Mouse (Mus musculus) liver, adult 2 months (tissue): ENCODE results near the gene Amigo1. TPM values are rescaled to one million over a fixed set of nuclear protein-coding genes. Genes with fewer than 3 reads are reported as not detected.

Experiments used
- DNase-seq: peaks from one replicate; pipeline ENCODE4 v3.0.0-alpha.2; 2011; ENCODE audit warnings: low read depth, low spot score; ENCODE audit errors: extremely low read depth
- H3K27ac ChIP-seq: fragments of 200-500 bp; replicated peaks from 2 replicates; pipeline ENCODE4 v1.5.1; 2012; ENCODE audit warnings: low read depth, mild to moderate bottlenecking, control low read depth, inconsistent platforms, low read length; ENCODE audit not compliant: insufficient read depth
- H3K27me3 ChIP-seq: fragments of 200-500 bp; 2 replicates; pipeline ENCODE4 v1.6.1; 2012; ENCODE audit warnings: mild to moderate bottlenecking, moderate library complexity, low read length, inconsistent platforms; ENCODE audit not compliant: control insufficient read depth, insufficient read depth
- H3K36me3 ChIP-seq: fragments of 200-500 bp; 2 replicates; pipeline ENCODE4 v1.6.1; 2012; ENCODE audit warnings: low read length, inconsistent platforms; ENCODE audit not compliant: control insufficient read depth, insufficient read depth
- H3K4me1 ChIP-seq: fragments of 200-500 bp; 2 replicates; pipeline ENCODE4 v1.6.1; 2011; ENCODE audit warnings: low read length; ENCODE audit not compliant: control insufficient read depth, insufficient read depth
- H3K4me3 ChIP-seq: fragments of 200-500 bp; 2 replicates; pipeline ENCODE4 v1.5.1; 2011; ENCODE audit warnings: low read depth, mild to moderate bottlenecking, control low read depth, low read length, moderate library complexity; ENCODE audit not compliant: insufficient read depth
- H3K79me2 ChIP-seq: fragments of 200-500 bp; 2 replicates; pipeline ENCODE4 v1.6.1; 2012; ENCODE audit warnings: inconsistent platforms, mild to moderate bottlenecking, low read length, moderate library complexity; ENCODE audit not compliant: control insufficient read depth, insufficient read depth
- H3K9ac ChIP-seq: fragments of 200-500 bp; 2 replicates; pipeline ENCODE4 v1.6.1; 2012; ENCODE audit warnings: low read depth, mild to moderate bottlenecking, control low read depth, inconsistent platforms, low read length
- CTCF ChIP-seq: fragments of 200-500 bp; IDR thresholded peaks from 2 replicates; pipeline ENCODE4 v1.5.1; 2011; ENCODE audit warnings: low read depth, low read length, control low read depth
- POLR2A ChIP-seq: fragments of 200-500 bp; IDR thresholded peaks from 2 replicates; pipeline ENCODE4 v1.6.1; 2011; ENCODE audit warnings: low read length, control low read depth; ENCODE audit not compliant: insufficient read depth; ENCODE audit errors: extremely low read depth
- WGBS: fragments of 180-500 bp; shearing (Covaris S2); methylation state at CpG from one replicate; pipeline ENCODE4 v1.1.7; 2018; 5-methylcytosine and 5-hydroxymethylcytosine counted together
- polyA plus RNA-seq: library from polyadenylated mRNA; depleted of rRNA; stranded (reverse); fragments of >200 nt; gene quantifications from 2 replicates; pipeline ENCODE4 v1.2.3, GENCODE M21; 2012
- total RNA-seq: library from RNA; depleted of rRNA; stranded (reverse); fragments of >200 nt; gene quantifications from 2 replicates; pipeline ENCODE4 v1.2.3, GENCODE M21; 2014

Gene Amigo1
- total and polyA plus RNA-seq, 2 experiments: 2.7 to 15.1 TPM

GRCm38 (mm10) chr3:108178756-108179715 is 7.1 kb upstream of the Amigo1 start:
- no peaks in the 10 kb centered on the region for H3K79me2 ChIP-seq
- no peak overlapping the region for H3K27ac ChIP-seq
- no peak for TF ChIP-seq CTCF
- TF ChIP-seq POLR2A: no peak
- no peak for DNase-seq
- H3K4me1 ChIP-seq: no peaks in the 10 kb centered on the region
- H3K9ac ChIP-seq: no peak overlapping the region
- H3K36me3 ChIP-seq: no peaks in the 10 kb centered on the region
- WGBS: 76% methylated on average over 7 of the region's 7 CpGs
- peaks cover 2% of the 10 kb centered on the region; the same call in 1 of the 2 replicates for H3K27me3 ChIP-seq
- no peak overlapping the region for H3K4me3 ChIP-seq

DNA sequence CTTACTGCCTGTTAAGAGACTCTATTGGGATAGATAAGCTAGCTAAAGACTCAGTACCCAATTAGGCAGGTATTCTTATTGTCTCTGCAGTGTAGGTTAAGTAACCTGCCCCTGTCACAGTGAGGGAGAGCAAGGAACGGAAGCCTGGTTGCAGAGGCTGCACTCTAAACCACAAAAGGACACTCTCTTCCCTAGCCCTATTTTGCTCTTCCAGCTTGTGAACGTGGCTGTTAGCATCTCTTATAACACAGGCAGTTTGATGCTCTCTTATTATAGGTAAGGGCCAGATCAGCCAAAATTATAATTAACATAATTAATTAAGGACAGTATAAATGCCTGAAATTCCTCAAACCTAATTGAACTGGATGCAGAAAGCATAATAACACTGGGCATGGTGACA is 5.6 kb upstream of the Amigo1 start:
- no peak overlapping the region for H3K4me3 ChIP-seq
- WGBS: 62% methylated on average over 2 of the region's 2 CpGs
- H3K79me2 ChIP-seq: no peaks in the 10 kb centered on the region
- peaks cover 2% of the 10 kb centered on the region; the same call in 1 of the 2 replicates for H3K27me3 ChIP-seq
- no peak overlapping the region for H3K27ac ChIP-seq
- DNase-seq: no peak
- no peaks in the 10 kb centered on the region for H3K36me3 ChIP-seq
- H3K4me1 ChIP-seq: no peaks in the 10 kb centered on the region; the same call in 1 of the 2 replicates
- no peak overlapping the region for H3K9ac ChIP-seq
- no peak for TF ChIP-seq POLR2A
- no peak for TF ChIP-seq CTCF

GRCm38 (mm10) chr3:108184742-108185141 is 1.4 kb upstream of the Amigo1 start:
- Histone ChIP-seq H3K4me3 (no peak overlapping the region), H3K27ac (no peak overlapping the region), H3K27me3 (no peaks in the 10 kb centered on the region), H3K36me3 (no peaks in the 10 kb centered on the region), H3K4me1 (peaks cover 5% of the 10 kb centered on the region), H3K79me2 (no peaks in the 10 kb centered on the region), H3K9ac (no peak overlapping the region)
- TF ChIP-seq CTCF: no peak
- TF ChIP-seq POLR2A: no peak
- no peak for DNase-seq
- 89% methylated on average over 3 of the region's 3 CpGs for WGBS

DNA sequence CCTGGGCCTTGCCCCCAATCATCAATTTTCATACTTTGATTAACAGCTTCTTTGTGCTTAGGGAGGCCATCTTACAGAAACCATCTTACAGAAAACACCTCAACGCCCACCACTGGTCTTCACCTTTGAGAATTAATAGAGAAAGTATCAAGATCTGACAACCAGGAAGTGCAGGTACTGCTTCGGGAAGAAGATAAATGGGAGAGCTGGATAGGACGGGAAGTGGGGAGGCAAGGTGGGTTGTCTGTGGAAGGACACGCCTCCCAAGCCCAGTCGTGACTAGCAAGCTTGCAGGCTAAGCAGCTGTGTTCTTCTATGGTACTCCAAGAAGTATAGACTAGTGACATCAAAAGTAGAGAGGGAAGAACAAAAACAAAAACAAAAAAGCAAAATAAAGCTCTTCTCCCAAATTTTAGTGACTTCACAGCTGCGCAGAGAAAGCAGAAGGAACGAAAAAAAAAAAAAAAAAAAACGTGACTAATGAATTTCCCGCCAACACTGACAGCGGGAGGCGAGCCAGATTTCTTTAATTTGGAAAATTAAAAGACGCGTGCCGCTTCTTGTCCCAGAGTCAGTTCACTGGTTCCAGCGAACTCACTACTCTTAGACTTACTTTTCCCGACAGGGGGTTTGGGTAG is 556 bp upstream of the Amigo1 start:
- 8% methylated on average over 16 of the region's 16 CpGs for WGBS
- no peak overlapping the region for H3K27ac ChIP-seq
- DNase-seq: no peak
- H3K4me3 ChIP-seq: peak overlapping the region; percentile 84
- no peaks in the 10 kb centered on the region for H3K36me3 ChIP-seq
- no peaks in the 10 kb centered on the region for H3K27me3 ChIP-seq
- no peak for TF ChIP-seq CTCF
- TF ChIP-seq POLR2A: no peak
- H3K9ac ChIP-seq: peak overlapping the region; percentile 71
- H3K4me1 ChIP-seq: peaks cover 5% of the 10 kb centered on the region
- no peaks in the 10 kb centered on the region for H3K79me2 ChIP-seq

DNA sequence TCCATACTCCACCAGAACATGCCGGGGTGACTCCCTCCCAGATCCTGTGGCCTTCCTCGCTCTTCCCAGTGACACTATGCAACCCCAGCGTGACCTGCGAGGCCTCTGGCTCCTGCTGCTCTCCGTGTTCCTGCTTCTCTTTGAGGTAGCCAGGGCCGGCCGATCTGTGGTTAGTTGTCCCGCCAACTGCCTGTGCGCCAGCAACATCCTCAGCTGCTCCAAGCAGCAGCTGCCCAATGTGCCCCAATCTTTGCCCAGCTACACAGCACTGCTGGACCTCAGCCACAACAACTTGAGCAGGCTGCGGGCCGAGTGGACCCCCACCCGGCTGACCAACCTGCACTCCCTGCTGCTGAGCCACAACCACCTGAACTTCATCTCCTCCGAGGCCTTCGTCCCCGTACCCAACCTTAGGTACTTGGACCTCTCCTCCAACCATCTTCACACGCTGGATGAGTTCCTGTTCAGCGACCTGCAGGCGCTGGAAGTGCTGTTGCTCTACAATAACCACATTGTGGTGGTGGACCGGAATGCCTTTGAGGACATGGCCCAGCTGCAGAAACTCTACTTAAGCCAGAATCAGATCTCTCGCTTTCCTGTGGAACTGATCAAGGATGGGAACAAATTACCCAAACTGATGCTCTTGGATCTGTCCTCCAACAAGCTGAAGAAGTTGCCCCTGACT is 1.1 kb downstream of the Amigo1 start:
- no peaks in the 10 kb centered on the region for H3K79me2 ChIP-seq
- no peak for DNase-seq
- H3K4me3 ChIP-seq: no peak overlapping the region
- WGBS: 73% methylated on average over 20 of the region's 20 CpGs
- TF ChIP-seq POLR2A (no peak), CTCF (no peak)
- H3K36me3 ChIP-seq: no peaks in the 10 kb centered on the region
- no peak overlapping the region for H3K27ac ChIP-seq
- no peaks in the 10 kb centered on the region for H3K27me3 ChIP-seq
- H3K9ac ChIP-seq: no peak overlapping the region
- H3K4me1 ChIP-seq: peaks cover 5% of the 10 kb centered on the region
